Mouse (Mus musculus) neutrophil, adult 5-6 weeks (primary cell): ENCODE measurements around the gene Ccdc36. TPM values are rescaled to one million over a fixed set of nuclear protein-coding genes. Genes with fewer than 3 reads are reported as not detected.

ENCODE experiments used
- ATAC-seq: fragments of 151-379, 151-347 bp; 2 replicates; pipeline ENCODE4 v1.8.0; 2017; ENCODE audit warnings: mild to moderate bottlenecking, moderate TSS enrichment; ENCODE audit not compliant: insufficient number of reproducible peaks, poor library complexity, low FRiP score, severe bottlenecking; ENCODE audit errors: extremely low read depth
- total RNA-seq: library from RNA; stranded (forward); fragments of 200-1000 nt; gene quantifications from 2 replicates; pipeline ENCODE4 v1.2.3, GENCODE M21; 2017

The Ccdc36 gene
- total RNA-seq, 1 experiment from 2014 or later, result not detected

DNA sequence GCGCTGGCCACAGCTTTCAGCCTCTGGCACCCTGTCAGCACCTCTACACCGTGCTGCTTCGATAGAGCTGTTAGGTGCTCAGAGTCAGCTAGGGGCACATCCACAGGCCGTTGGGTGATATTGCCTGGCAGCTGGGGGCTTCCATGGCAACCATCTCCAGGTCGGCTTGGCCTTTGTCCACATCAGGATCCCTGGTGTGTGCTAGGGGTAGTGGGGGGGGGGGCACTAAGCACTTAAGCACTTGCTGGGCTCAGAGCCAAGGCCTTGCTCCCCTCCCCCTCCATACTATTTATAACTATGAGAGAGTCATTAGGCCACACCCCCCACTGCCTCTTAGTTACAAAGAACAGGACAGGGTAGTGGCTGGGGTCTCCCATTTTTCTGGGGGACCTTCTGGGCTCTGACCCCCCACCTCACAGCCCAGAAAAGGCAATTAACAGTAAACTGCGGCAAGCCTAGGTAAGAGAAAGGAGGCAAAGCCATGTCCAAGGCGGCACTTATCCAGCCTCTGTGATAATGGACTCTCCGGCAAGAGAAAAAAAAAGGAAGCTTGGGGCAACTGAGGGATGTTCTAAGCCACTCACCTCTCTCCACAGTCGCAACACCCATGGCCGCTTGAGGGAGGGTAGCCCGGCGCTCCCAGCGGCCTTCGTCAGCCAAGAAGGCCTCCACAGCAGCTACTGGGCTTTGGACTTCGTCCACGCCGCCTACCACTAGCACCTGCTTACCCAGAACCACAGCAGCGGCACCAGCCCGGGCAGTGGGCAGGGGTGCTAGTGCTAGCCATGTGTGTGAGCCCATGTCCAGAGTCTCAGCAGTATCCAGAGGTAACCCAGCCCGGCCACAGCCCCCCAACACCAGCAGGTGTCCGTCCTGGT lies 22.2 kb upstream of the Ccdc36 start:
- ATAC-seq, result no peak

- no peak for ATAC-seq
Observed at GRCm38 (mm10) chr9:108449860-108450259, 21.6 kb upstream of the Ccdc36 start.

- ATAC-seq, result no peak
Observed at GRCm38 (mm10) chr9:108445125-108445524, 16.8 kb upstream of the Ccdc36 start.

GRCm38 (mm10) chr9:108441236-108441919 lies 13.1 kb upstream of the Ccdc36 start:
- ATAC-seq, result no peak

- ATAC-seq, result no peak
Observed at GRCm38 (mm10) chr9:108440485-108440884, 12.2 kb upstream of the Ccdc36 start.

DNA sequence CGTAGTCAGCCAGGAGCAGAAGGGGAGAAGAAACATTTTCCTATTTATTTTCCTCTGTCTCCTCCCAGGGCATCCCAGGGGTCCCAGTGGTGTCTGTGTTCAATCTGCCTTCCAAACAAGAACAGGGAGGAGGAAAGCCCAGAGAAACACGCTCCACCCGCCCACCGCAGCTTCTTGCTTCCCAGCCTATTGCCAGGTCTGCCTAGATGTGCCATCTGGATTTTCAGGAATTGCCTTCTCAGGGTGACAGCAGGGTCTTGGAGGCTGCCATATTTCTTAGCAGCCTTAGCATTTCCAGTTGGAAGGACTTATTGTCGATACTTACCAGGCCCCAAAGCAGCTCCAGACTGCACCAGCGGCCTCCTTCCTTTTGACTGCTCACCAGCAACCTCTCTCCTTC lies 10.9 kb upstream of the Ccdc36 start:
- no peak for ATAC-seq

GRCm38 (mm10) chr9:108436182-108436581 lies 7.9 kb upstream of the Ccdc36 start, which contains the start of gene BC048562:
TSS of gene BC048562 (plus strand) at chr9:108436482.
- no peak for ATAC-seq

GRCm38 (mm10) chr9:108431431-108432067 lies 3.3 kb upstream of the Ccdc36 start:
- no peak for ATAC-seq

DNA sequence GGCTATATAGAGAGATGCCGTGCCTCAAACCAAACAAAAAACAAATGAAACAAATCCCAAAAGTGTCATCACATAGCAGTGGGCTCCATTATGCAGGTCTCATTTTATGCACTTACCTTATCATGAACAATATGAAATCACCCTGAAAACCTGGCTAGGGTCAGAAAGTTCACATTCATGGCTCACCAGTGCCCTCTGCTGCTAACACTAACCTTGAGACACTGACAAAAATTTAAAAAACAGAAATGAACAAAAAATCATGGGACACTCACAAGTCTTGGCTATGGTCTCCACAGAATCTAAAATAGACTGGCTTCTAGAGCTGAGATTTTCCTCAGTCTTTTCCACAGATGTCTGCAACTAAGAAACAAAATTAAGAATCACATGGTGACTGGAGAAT lies 16.1 kb downstream of the Ccdc36 start:
- no peak for ATAC-seq

- no peak for ATAC-seq
Observed at GRCm38 (mm10) chr9:108411381-108411942, 16.8 kb downstream of the Ccdc36 start.

GRCm38 (mm10) chr9:108409535-108409934 lies 18.7 kb downstream of the Ccdc36 start:
- ATAC-seq, result no peak

- ATAC-seq, result no peak
Observed at GRCm38 (mm10) chr9:108404451-108404850, 23.8 kb downstream of the Ccdc36 start.

DNA sequence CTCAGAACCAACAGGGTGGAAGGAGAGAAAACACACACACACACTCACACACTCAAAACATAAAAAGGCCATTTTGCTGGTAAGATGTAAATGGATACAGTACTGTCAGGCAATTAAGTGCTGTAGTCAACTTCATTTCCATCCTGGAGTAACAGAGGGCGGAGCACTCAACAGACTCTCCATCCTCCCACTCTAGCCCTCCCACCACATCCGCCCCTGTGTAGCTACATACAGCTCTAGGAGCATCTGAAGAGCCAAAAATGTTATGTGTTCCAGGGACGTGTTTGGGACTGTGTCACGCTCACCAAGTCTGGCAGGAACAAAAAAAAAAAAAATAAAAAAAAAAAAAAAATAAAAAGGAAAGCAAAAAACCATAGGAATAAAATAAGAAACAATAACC lies 25.2 kb downstream of the Ccdc36 start:
- ATAC-seq, result no peak

- ATAC-seq, result no peak
Observed at GRCm38 (mm10) chr9:108401186-108401960, 26.9 kb downstream of the Ccdc36 start.

DNA sequence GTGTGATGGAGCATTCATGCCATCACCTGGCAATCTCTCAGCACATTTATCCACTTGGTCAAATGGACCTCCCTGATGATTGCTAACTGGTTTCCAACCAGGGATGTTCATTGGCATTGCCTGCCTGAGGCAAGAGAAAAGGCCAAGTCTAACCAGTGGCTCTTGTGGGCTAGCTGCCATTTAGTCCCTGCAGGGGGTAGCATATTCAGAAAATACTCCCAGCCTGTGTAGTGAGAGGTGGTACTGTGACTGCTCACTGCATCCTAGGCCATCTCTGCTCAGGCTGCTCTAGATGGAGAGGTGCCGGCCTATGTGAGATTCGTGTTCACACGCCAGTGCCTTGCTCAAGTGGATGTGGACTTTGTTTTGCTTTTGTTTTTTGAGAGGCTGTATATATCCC lies 30.0 kb downstream of the Ccdc36 start:
- ATAC-seq, result no peak

GRCm38 (mm10) chr9:108395427-108395826 lies 32.9 kb downstream of the Ccdc36 start:
- ATAC-seq, result no peak

GRCm38 (mm10) chr9:108394191-108394590 lies 34.1 kb downstream of the Ccdc36 start:
- ATAC-seq, result no peak

DNA sequence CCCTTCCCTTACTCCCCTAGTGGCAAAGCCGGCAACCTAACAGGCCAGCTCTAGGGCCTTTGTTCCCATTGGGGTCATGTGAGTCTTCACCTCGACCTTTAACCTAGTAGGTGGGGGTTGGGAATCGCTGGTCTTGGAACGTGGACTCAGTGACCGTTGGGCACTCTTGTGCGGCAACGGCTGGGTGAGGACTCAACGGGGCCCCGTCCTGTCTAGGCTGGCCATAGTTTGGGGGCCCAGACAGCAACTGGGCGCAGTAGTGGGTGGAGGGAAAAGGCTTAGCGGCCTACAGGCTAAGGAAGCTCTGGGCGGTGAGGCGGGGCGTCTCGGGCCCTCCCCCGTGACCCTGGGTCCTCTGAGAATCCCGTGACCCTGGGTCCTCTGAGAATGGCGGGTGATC lies 35.6 kb downstream of the Ccdc36 start, which contains the start of gene 1700102P08Rik:
Gene 1700102P08Rik, plus strand, starts transcription at position 130 of the 400 bp plus-strand sequence.
- no peak for ATAC-seq

DNA sequence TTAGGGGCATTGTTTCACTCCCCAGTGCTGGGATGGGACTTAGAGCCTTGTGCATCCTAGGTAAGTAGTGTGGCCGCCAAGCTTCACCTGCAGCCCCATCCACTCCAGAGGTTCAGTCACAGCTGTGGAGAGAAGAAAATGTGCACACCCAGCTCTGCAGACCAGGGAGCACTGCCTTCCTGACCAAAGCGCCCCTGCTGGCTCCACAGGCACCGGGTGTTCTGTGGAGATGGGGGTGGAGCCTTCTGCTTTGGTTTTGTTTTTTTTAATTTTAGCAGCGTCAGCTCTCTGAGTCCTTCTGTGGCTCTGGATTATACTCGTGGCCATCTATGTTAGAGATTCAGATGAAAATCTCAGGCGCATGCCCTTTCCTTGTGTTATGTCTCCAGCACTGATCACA lies 39.1 kb downstream of the Ccdc36 start:
- no peak for ATAC-seq
